Mouse (Mus musculus) small intestine, adult 2 months (tissue): ENCODE results near the gene Atad3a. TPM values are rescaled to one million over a fixed set of nuclear protein-coding genes. Genes with fewer than 3 reads are reported as not detected.
A peak's percentile ranks its signal among the peaks of the same experiment; 100 is the strongest.

ENCODE experiments used
- H3K27ac ChIP-seq: fragments of 200-500 bp; 2 replicates; pipeline ENCODE4 v1.5.1; 2012; ENCODE audit warnings: low read depth, low read length, control low read depth, inconsistent platforms; ENCODE audit not compliant: insufficient read depth
- H3K27me3 ChIP-seq: fragments of 200-500 bp; 2 replicates; pipeline ENCODE4 v1.6.1; 2012; ENCODE audit warnings: mild to moderate bottlenecking, moderate library complexity, low read length, inconsistent platforms; ENCODE audit not compliant: control insufficient read depth, insufficient read depth
- H3K36me3 ChIP-seq: fragments of 200-500 bp; 2 replicates; pipeline ENCODE4 v1.6.1; 2012; ENCODE audit warnings: mild to moderate bottlenecking, low read length, control low read depth, inconsistent platforms; ENCODE audit not compliant: control insufficient read depth, insufficient read depth
- H3K4me1 ChIP-seq: fragments of 200-500 bp; 2 replicates; pipeline ENCODE4 v1.6.1; 2012; ENCODE audit warnings: low read length, inconsistent platforms, mixed read lengths; ENCODE audit not compliant: control insufficient read depth, insufficient read depth, insufficient read length
- H3K4me3 ChIP-seq: fragments of 200-500 bp; 2 replicates; pipeline ENCODE4 v1.5.1; 2012; ENCODE audit warnings: low read depth, mild to moderate bottlenecking, control low read depth, inconsistent platforms, low read length, moderate library complexity
- CTCF ChIP-seq: fragments of 200-500 bp; IDR thresholded peaks from 2 replicates; pipeline ENCODE4 v1.5.1; 2012; ENCODE audit warnings: low read depth, mild to moderate bottlenecking, control low read depth, inconsistent platforms, low read length, moderate library complexity, mixed read lengths; ENCODE audit not compliant: insufficient replicate concordance, insufficient read length; ENCODE audit errors: extremely low read depth
- POLR2A ChIP-seq: fragments of 200-500 bp; IDR thresholded peaks from 2 replicates; pipeline ENCODE4 v1.6.1; 2012; ENCODE audit warnings: low read depth, mild to moderate bottlenecking, control low read depth, inconsistent platforms, low read length, moderate library complexity
- WGBS: fragments of 180-500 bp; shearing (Covaris S2); methylation state at CpG from one replicate; pipeline ENCODE4 v1.1.7; 2018; 5-methylcytosine and 5-hydroxymethylcytosine counted together
- polyA plus RNA-seq: library from polyadenylated mRNA; depleted of rRNA; stranded (reverse); fragments of >200 nt; gene quantifications from 2 replicates; pipeline ENCODE4 v1.2.3, GENCODE M21; 2012

Gene Atad3a
- polyA plus RNA-seq, 1 experiment, result 65.5 TPM

GRCm38 (mm10) chr4:155784081-155784701 is 23.3 kb upstream of the Atad3a start:
- WGBS, result 0% methylated on average over 52 of the region's 52 CpGs
- no peaks in the 10 kb centered on the region for H3K27me3 ChIP-seq
- peak overlapping the region; percentile 93 for H3K4me3 ChIP-seq
- H3K36me3 ChIP-seq, result no peaks in the 10 kb centered on the region
- H3K4me1 ChIP-seq, result peaks cover 5% of the 10 kb centered on the region; the same call in 1 of the 2 replicates
- H3K27ac ChIP-seq, result peak overlapping the region; percentile 90
- TF ChIP-seq CTCF (peak; percentile 80), POLR2A (peak; percentile 84)

GRCm38 (mm10) chr4:155783486-155784080 is 22.7 kb upstream of the Atad3a start:
- no peaks in the 10 kb centered on the region for H3K36me3 ChIP-seq
- H3K27ac ChIP-seq, result peak overlapping the region; percentile 90
- H3K4me1 ChIP-seq, result peaks cover 7% of the 10 kb centered on the region; the same call in 1 of the 2 replicates
- no peaks in the 10 kb centered on the region for H3K27me3 ChIP-seq
- H3K4me3 ChIP-seq, result peak overlapping the region; percentile 93
- TF ChIP-seq CTCF (no peak), POLR2A (no peak)
- WGBS, result 21% methylated on average over 16 of the region's 16 CpGs

GRCm38 (mm10) chr4:155780895-155781294 is 20.0 kb upstream of the Atad3a start:
- Histone ChIP-seq H3K36me3 (no peaks in the 10 kb centered on the region), H3K4me1 (peaks cover 21% of the 10 kb centered on the region), H3K27ac (peak overlapping the region; percentile 17; the same call in 1 of the 2 replicates), H3K27me3 (no peaks in the 10 kb centered on the region), H3K4me3 (no peak overlapping the region)
- TF ChIP-seq CTCF (no peak), POLR2A (no peak)
- WGBS, result 78% methylated on average over 6 of the region's 6 CpGs

GRCm38 (mm10) chr4:155779498-155779897 is 18.6 kb upstream of the Atad3a start:
- WGBS, result 87% methylated on average over 4 of the region's 4 CpGs
- Histone ChIP-seq H3K27me3 (no peaks in the 10 kb centered on the region), H3K4me1 (peaks cover 26% of the 10 kb centered on the region), H3K36me3 (no peaks in the 10 kb centered on the region), H3K27ac (no peak overlapping the region), H3K4me3 (no peak overlapping the region)
- TF ChIP-seq CTCF, result no peak
- no peak for TF ChIP-seq POLR2A

- Histone ChIP-seq H3K4me1 (peaks cover 27% of the 10 kb centered on the region), H3K27ac (no peak overlapping the region), H3K4me3 (no peak overlapping the region), H3K36me3 (0 out of 2 replicates have a peak, but pooled peaks cover under 1% of the 10 kb centered on the region), H3K27me3 (no peaks in the 10 kb centered on the region)
- TF ChIP-seq POLR2A (no peak), CTCF (no peak)
- WGBS, result 48% methylated on average over 2 of the region's 2 CpGs
These were observed 16.9 kb upstream of the Atad3a start for GRCm38 (mm10) chr4:155777816-155778215.

GRCm38 (mm10) chr4:155776704-155777335 is 15.9 kb upstream of the Atad3a start:
- peak overlapping the region; percentile 20 for H3K27ac ChIP-seq

GRCm38 (mm10) chr4:155775855-155776254 is 15.0 kb upstream of the Atad3a start:
- no peak overlapping the region for H3K4me3 ChIP-seq
- 45% methylated on average over 3 of the region's 3 CpGs for WGBS
- H3K27ac ChIP-seq, result peak overlapping the region; percentile 72
- peaks cover 39% of the 10 kb centered on the region for H3K4me1 ChIP-seq
- TF ChIP-seq POLR2A (no peak), CTCF (no peak)
- 0 out of 2 replicates have a peak, but pooled peaks cover 5% of the 10 kb centered on the region for H3K36me3 ChIP-seq
- no peaks in the 10 kb centered on the region for H3K27me3 ChIP-seq

More at GRCm38 (mm10) chr4:155776704-155777335, 15.9 kb upstream of the Atad3a start:
- Histone ChIP-seq H3K27me3 (no peaks in the 10 kb centered on the region), H3K36me3 (0 out of 2 replicates have a peak, but pooled peaks cover 5% of the 10 kb centered on the region), H3K4me3 (no peak overlapping the region), H3K4me1 (peaks cover 37% of the 10 kb centered on the region)
- 59% methylated on average over 2 of the region's 2 CpGs for WGBS
- TF ChIP-seq CTCF (no peak), POLR2A (no peak)
